Mouse (Mus musculus) CD8-positive naive resting alpha-beta T cell, adult 2 months (primary cell): ENCODE data around the gene Slc25a47.
"Not testable (repeated sequence)": the region's sequence is repeated elsewhere in the genome, so short reads cannot be mapped to it uniquely, and the experiment has no call there.

Experiments used
- DNase-seq, 2 experiments: peaks; one replicate each; pipeline ENCODE4 v3.0.0; 2022; ENCODE audit warnings: low read depth in 2 of 2, low spot score in 2 of 2

The Slc25a47 gene

DNA sequence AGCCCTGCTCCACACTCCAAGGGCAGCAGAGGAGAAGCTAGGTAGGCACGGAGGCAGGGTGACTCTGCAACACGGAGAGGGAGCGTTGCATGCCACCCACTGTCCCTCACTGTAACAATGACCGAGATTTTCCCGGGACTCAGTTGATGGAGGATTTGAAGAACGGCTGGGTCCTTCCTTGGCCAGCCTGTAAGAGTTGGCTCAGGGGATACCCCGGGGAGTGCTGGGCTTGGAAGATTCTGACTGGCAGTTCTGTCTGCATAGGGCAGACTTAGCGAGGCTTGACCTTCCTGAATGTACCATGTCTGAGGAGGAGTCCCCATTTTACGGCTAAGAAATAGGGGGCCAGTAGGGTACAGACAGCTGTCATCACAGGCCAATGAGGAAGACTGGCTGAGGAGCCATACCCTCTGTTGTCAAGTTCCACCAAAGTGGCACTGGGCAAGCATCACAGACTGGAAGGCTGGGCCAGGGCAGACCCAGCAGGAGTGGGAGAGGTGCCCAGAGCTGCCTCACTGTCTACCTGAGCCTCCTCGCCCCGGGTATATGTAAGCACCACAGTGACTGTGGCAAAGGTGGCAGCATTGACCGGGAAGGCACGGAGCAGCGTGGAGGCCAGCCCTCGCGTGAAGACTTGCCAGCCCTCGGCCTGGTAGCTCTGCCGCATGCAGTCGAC lies 9.4 kb upstream of the Slc25a47 start:
- no peak for DNase-seq

DNA sequence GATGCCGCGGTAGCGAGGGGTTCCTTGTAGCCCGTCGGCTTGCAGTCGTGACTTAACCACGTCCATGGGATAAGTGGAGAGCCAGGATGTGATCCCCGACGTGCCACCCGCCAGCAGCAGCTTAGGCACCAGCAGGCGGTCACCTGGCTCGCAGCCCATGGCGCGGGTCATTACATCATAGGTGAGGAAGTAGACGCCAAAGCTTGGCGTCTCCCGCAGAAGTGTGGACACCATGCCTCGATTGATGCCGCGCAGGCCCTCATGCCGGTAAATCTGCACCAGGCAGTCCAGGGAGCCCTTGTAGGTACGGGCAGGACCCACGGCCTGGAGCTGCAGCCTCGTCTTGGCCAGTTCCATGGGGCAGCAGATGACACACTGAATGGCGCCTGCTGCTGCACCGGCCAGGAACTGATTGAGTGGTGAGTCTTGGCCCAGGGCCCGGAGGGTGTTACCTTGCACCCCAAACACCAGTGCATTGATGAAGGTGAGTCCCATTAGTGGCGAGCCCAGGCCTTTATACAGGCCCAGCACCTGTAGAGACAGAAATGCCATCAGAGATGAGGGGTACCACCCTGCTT lies 8.8 kb upstream of the Slc25a47 start:
- no peak for DNase-seq

DNA sequence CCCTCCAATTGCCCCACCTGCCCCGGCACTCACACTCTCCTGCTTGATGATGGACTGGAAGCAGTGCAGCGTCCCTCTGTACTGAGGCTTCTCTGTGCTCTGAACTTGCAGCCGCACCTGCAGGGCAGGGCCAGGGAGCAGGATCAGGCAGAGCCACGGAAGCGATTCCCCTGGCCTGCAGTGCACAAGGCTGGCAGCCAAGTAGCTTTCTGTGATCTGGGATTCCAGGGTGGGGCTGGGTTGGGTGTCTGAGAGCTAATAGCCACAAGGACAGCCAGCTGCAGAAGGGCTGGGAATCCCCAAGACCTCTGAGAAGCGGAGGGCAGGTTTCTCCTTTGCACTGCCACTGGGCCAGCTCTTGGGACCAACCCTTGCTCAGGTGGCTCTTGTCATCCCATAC lies 8.2 kb upstream of the Slc25a47 start:
- no peak for DNase-seq

DNA sequence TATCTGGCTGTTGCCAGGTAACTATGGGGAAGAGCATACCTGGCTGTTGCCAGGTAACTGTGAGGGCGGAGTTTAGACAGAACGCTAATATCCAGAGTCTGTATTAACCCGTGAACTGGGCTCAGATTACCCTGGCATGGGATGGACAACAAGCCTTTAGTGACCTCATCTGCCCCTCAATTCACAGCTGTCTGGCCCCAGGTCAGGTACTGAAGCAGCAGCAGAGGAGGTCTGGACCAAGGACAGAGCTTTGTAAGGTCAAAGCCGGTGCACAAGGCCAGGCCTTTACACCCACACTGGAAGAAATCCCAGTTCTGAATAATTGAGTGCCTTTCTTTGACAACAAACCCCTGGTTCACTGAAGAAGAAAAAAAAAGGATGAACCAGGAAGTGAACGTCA lies 6.2 kb upstream of the Slc25a47 start:
- no peak for DNase-seq

DNA sequence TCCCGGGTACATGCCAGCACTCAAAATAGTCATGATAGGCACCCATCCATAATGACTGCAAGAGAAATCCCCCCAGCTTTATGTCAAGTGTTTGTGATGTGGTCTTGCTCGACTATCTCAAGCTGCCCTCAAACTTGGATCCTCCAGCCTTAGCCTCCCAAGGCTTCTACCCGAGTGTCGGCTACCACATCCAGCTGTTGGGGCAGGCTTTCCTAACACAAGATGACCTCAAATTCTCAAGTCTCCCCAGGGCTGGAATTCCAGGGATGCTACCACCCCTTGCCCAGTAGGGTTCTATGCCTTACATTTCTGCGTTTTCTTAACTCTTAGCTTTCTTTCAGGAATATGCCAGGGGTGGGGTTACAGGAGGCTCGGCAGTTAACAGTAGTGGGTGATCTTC lies 5.5 kb upstream of the Slc25a47 start:
- DNase-seq: no peak

DNA sequence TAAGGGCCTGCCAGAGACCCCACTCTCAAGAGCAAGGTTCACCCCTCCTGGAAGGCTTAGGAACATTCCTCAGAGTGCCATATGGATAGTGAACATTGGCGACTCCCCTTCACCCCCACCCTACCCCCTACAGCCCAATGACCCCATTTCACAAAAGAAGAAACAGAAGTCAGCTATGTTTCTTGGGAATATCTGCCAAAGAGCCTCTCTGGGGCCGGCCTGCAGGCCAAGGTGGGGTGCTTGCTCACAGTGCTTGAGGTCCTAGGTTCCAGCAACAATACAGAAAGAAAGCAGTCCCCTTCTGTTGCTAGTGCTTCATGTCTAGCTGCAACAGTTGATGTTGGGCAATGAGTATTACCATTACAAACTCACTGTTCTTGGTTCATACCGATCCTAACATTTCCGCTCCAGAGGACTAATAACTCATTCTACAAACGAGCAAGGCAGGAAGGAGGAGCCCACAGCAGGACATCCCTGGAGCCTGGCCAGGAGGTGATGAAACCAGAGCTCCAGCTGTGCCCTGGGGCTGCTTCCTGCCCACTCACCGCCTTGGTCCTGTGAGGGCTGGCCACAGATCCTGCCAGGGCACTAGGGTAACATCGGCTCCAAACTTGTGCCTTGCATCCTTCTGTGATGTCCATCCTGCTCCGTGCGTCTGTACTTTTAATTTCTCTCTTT lies 3.7 kb upstream of the Slc25a47 start:
- no peak for DNase-seq

DNA sequence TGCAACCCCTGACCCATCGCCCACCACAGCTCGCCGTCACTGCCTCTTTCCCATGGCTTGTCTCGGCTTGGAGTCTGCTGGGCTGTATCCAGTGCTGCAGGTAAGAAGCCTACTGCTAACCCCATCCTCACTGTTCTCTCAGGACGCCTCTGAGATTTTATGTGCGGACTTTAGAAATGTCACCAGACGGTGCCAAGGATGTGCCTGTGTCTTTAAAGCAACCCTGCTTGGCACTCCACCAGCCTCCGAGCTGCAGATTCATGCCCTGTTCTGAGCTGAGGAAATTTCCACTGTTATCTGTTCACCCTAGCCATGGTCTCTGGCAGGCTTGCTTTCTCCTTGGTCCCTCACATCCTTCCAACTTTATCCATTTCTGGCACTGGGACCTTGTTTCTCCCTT lies 3.0 kb upstream of the Slc25a47 start:
- DNase-seq: no peak

DNA sequence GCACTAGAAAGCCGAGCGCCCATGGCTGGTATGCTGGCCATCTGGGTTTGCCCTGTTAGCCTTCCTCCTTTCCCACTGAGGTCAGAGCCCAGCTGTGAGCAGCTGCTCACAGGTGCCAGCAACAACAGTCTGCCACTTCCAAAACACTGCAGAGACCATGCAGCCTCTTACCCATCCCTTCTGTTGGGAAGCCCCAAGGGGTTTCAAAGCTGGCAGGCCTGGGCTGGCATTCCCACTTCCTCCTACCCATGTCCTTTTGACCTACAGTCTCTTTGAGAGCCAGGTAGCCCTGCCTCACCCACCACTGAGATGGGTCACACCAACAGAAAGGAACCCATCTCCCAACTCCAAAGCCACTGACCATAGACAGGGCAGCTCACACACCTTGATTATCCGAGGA lies 2.4 kb upstream of the Slc25a47 start:
- DNase-seq: no peak

DNA sequence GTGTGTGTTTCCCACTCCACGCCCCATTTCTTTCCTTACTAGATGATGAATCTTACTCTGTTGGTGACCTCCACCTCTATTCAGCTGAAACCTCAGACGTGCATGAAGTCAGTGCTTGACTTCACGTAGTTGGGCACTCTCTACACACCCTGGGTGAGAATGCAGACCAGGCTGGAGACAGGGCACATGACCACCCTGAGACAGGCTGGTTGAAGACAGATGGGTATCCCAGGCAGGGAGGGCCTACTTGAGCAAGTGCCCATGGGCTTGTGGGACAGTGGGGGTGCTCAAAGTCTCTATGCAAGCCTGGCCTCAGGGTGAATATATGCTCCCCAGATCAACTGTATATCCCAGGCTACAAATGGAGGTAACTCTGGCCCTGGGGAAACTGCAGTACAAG lies 1.5 kb upstream of the Slc25a47 start:
- no peak for DNase-seq

DNA sequence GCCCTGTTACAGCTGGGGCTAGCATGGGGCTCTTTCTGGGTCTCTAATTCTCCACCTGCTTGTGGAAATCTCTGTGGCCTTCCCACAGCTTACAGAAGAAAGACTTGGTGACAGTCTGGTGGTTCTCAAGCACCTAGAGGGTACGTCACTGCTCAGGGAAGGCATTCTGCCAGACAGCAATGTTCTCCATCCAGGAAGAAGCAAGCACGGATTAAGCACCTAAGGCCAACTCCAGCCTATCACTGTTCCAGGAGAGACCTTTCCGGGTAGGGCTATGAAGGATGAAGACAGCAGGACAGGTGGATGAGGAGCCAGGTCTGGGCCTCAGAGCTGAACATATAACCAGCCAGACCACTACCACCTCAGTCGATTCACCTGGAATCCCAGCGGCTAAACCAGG lies 1.1 kb upstream of the Slc25a47 start:
- DNase-seq: no peak

DNA sequence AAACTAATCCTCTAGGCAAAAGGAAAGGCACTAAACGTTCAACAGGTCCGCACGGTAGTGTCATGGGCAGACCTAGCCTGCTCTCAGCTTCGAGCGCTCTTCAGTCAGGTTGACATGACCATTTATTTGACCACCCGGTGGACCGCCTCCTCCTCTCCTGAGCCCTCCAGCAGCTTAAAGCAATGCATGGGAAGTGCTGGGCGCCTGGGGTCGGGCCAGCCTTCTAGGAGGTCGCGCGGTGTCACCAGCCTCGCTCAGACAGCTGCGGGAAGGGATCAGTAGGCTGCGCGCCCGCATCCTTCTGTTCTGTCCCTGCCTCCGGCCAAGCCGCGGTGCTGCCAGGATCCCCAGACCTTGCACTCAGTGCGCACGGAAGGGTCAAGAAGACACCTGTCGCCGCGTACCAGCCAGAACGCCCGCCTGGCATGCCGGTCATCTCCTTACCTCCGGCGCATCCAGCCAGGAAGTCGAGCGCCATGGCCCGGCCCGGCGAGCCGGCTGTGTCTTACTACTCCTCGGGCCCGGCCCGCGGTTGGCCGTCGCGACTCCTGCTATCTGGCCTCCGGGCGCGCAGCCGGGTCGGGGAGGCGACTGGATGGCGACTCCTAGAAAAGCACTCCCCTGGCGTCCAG lies 522 bp upstream of the Slc25a47 start:
- no peak for DNase-seq

DNA sequence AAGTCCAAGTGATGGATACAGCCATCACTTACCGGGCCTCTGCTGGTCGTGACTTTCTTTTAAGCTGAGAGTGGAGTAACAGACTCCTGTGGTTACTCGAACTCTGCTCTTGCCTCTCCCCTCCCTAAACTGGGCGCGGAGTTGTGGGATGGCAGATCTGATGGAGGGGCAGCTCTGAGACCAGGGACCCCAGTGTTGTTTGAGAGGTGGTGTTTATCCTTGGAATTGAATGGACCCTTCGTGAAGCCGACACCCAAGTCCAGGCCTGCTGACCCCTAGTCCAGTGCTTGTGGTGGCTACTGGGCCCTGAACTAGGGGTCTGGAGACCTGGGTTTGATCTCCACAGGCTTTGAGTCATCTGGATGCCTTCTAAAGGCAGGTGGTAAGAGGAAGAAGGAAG lies 876 bp downstream of the Slc25a47 start:
- DNase-seq: no peak

DNA sequence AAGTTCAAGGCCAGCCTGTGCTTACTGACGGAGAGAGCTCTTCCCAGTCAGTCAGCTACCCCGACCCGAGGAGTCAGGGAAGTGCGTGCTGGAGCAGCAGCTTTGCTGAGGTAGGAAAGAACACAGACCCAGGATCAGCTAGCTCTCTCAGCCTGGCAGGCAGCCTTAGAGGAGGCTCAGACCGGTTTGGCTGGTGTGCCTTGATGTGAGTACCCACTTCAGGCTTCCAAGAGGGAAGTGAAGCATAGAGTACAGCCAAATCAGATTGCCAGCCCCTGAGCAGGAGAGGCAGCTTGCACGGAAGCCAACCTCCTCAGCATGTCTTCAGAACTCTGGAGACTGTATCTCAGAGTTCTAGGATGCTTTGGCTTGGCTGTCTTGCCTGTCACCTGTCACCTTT lies 5.3 kb downstream of the Slc25a47 start:
- no peak for DNase-seq

DNA sequence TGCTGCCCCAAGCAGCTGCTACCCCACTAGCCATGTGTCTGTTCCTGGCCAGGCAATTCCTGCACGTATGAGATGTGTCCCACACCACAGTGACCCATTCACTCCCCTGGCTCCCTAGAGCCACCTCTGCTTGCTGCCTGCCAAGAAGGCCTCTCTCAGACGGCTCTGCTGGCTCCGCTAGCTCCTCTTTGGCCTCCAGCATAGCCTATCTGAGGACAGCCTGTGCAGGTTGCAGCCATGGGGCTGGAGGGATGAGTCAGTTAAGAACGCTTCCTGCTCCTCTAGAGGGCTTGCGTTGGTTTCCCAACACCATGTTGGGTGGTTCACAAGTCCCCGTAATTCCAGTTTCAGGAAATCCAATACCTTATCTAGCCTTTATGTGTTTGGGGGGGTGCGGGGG lies 6.8 kb downstream of the Slc25a47 start:
- DNase-seq: no peak

DNA sequence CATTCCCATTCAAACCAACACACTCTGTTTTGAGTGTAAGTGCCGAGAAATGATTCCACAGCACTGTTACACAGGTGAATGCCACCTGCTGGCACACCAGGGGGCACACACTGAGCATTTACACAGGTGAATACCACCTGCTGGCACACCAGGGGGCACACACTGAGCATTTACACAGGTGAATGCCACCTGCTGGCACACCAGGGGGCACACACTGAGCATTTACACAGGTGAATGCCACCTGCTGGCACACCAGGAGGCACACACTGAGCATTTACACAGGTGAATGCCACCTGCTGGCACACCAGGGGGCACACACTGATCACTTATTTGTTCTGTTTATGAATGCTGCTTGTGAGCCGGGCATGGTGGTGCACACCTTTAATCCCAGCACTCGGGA lies 12.2 kb downstream of the Slc25a47 start:
- DNase-seq: not testable (repeated sequence)

DNA sequence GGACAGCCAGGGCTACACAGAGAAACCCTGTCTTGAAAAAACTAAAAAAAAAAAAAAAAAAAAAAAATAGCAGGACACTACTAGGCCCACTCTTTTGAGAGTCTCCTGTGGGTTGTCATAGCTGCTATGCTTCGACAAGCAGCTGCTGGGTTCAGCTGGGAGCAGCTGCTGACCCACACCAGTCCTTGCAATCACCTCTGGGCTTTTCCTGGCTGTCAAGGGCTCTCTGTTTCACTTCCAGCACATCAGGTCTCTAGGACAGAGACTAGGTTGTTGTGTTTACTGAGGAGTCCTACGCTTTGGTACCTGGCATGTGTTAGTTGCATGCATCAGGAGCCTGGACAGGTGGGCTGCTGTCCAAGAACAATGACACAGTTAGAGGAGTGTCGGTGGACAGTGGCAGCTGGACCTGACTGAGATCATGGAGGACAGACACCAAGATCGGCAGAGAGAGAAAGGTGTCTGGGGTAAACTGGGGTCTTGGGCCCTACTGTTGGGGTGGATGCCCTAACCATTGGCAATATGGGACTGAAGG lies 13.7 kb downstream of the Slc25a47 start:
- no peak for DNase-seq

DNA sequence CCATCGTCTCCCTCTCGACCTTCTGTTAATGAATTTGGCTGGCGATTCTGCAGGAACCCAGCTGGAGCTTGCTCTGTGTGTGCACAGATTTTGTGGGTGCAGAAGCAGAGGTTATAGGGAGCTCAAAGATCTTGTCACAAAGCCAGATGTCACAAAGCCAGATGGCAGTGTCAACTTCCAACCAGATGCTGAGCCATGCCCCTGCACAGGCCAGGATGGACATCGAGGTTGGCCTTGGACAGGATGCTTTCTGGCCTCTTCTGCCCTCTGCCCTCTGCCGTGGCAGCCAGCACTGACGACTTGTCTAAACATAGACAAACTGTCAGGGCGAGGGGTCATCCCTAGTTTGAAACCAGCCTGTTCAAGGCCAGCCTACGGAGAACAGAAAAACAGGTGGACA lies 14.3 kb downstream of the Slc25a47 start:
- no peak for DNase-seq

DNA sequence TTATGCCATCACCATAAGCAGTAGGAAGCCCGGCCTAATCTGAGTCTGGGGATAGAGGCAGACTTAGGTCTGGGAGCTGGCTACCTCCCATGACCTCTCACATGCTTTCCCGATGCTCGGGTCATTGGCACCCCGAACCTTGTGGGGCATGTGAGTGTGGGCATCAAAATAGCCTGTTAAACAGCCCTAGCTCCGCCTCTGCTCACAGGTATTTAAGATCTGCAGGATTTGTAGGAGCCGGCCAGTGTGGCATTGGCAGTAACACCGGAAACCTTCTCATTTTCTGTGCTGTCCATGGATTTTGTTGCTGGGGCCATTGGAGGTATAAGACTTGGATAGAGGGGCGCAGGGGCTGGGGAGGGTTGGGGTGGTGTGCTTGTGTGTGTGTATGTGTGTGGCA lies 15.0 kb downstream of the Slc25a47 start:
- DNase-seq: no peak

DNA sequence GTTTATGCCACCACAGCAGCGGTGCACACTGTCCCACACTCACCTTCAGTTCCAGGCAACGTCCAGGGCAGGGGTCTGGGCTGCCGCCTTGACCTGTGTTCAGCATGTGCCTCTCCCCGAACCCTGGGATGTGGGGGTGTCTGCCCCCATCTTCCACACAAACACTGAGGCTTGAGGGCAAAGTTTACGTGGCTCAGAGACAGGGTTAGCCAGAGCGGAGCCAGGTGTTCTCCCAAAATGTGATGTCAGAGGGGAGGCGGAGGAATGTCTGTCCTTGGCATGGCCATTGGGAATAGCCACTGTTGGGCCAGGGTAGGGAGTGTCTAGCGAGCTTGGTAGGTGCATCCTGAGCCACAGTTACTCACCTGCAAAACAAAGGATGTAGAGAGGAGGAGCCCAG lies 17.0 kb downstream of the Slc25a47 start:
- no peak for DNase-seq

DNA sequence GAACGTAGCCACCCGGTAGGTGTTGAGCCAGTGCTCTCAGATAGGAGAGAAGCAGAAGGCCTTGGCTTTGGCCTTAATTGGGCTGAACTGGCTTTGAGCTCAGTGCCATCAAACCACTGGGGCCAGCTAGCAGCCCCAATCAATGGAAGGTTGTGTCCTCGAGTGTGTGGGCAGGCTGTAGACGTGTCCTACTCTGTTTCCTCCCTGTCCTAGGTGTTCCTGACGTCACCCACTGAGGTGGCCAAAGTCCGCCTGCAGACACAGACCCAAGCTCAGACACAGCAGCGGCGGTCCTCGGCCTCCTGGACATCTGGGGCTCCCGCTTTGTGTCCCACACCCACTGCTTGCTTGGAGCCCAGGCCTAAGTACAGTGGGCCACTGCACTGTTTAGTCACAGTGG lies 19.2 kb downstream of the Slc25a47 start:
- DNase-seq: no peak

DNA sequence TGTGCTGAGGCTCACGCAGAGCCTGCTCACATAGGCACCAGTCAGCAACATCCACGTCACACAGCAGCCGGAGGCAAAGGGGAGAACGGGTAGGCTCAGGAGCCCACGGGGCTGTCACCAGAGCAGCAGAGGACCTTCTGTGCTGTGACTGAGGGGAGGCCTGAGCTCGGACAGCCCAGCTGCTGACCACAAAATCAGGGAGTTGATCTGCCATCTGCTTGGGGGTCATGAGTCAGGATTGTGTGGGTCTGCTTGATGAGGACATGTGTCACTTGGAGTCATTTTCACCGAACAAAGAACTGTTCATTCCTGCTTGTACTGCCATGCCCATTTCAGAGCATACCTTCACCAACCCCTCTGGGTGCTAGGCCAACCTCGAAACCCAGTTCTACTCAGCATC lies 20.3 kb downstream of the Slc25a47 start:
- no peak for DNase-seq

DNA sequence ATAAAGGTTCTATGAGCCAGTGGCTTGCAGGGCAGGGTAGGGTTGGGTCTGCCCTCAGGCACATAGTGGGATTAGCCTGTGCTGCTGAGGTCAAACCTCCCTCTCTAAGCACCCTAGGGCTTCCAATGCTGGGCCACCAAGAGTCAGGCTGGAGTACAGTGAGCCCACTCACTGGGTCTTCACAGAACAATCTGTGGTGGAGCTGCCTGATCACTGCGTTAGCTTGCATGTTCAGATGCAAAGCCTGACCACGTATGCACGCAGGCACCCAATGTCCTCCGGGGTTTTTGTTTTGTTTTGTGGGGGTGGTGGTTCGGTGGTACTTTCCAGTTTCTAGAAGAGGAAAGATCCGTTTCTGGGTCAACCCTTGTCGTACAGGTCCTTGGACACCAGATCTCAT lies 21.3 kb downstream of the Slc25a47 start:
- DNase-seq: no peak
